Mouse (Mus musculus) testis, adult 10 weeks (tissue): ENCODE results near the gene Prkab1. TPM values are rescaled to one million over a fixed set of nuclear protein-coding genes. Genes with fewer than 3 reads are reported as not detected.

Experiments used
- polyA plus RNA-seq: library from polyadenylated mRNA; stranded (reverse); fragments of 350-450 nt; fragmentation: Illumina TruSeq; extraction: RNeasy Lipid Tissue Mini Kit (QIAGEN cat#74804); gene quantifications from one replicate; pipeline ENCODE4 v1.2.3, GENCODE M21; 2014; ENCODE audit warnings: low read depth, low replicate concordance

Gene Prkab1
- polyA plus RNA-seq: 3.5 TPM

DNA sequence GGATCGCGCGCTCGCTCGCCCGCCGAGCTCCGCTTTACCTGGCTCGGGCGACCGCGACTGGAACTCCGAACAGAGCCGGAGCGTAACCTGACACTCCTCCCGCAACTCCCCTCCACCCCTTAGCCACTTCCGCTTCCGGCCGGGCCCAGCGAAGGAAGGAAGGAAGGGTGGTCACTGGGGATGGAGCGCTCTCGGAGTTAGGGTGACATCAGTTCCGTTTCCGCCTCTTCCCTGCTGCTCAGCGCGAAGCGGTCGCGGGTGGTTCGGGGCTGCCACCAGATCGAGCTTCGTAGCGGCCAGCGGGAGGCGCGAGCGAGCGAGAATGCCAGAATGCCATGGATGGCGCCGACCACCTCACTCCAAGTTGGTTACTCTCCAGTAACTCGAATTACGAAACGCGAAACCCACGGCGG is at the start of gene Prkab1:
Gene Prkab1, minus strand, starts transcription at position 182 of the 413 bp plus-strand sequence.

Other genes starting within 250 kb of the Prkab1 start
- gene Cit, start 179.2 kb downstream of the Prkab1 start, polyA plus RNA-seq: 13.8 TPM
- not detected for gene Tmem233, start 58.7 kb upstream of the Prkab1 start, polyA plus RNA-seq